Mouse (Mus musculus): ENCODE measurements at regions not wholly inside any gene's neighbourhood (a gene's known extent, or its start where the extent isn't known, plus 50 kb on each side); places are given as distances from the start of the nearest gene placed in this dataset.

GRCm38 (mm10) chr5:141182442-141182841 lies 58.8 kb upstream of the Sdk1 start:
- TF ChIP-seq POLR2A (IDR thresholded peaks at IDR 0.05; ENCODE audit: extremely low read depth, insufficient read depth, low read length), result no peak
- no peak for TF ChIP-seq CTCF (IDR thresholded peaks at IDR 0.05; ENCODE audit: low read depth, low read length)
